ENCODE assay signal across 18 mouse cellular contexts in the genomic region with DNA sequence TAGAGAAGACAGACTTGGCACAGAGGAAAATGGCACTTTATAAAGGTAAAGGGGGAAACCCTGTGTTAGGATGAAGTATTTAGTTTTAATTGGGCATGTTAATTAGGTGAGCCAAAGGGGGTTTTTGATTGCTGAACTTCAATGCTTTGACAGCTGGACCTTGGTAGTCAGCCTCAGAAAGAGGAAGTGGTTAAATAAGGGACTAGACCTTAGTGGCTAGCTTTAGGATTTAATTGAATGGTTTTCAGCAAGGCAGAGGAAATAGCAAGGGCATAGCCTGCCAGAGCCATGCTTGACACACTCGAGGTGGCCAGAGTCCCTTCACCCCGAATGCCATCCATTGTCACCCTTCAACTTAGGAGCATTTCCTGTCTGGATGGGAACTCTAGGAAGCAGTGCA.
A peak's percentile ranks its signal among the peaks of the same experiment; 100 is the strongest.
DNase-seq lines count a peak whose midpoint lies in the region; ATAC-seq lines count a peak whose summit lies in the region.
"Had no signal": no experiment of that assay in that cellular context is flagged by ENCODE, and none has a peak within 500 bp of the region (broad histone marks: within the 10 kb centered on the region; RNA-seq: fewer than 3 reads in every experiment).

No protein-coding gene starts in this region.

- DNase-seq in heart, adult 11 months, result peak; percentile 66
- DNase-seq in heart, postnatal 4 days, result no peak
- DNase-seq in spleen, postnatal 36 days (ENCODE audit: low spot score in 2 of 2), result peak; percentile 20
- no peak for DNase-seq in spleen, postnatal 14 days (ENCODE audit: low spot score in 2 of 2)
- no peak for DNase-seq in thymus, postnatal 14 days
- DNase-seq in right cerebral cortex, adult 2 months (ENCODE audit: low spot score in 2 of 2), result no peak
- DNase-seq: adrenal gland, postnatal 36 days; cerebellum, adult 11-12 months; cerebellum, postnatal 14 days; forebrain, postnatal 0 days; gastrocnemius, postnatal 25 days; kidney, adult 8-10 months; kidney, postnatal 14 days; left cerebral cortex, postnatal 4 days; retina, postnatal 1 day; thymus, postnatal 25 days had no signal

- 0 out of 2 replicates have a peak, but pooled peaks have one; percentile 40 for ATAC-seq in megakaryocyte, adult 5-6 weeks (ENCODE audit: poor library complexity, severe bottlenecking)
- ATAC-seq: forebrain, postnatal 0 days; midbrain, embryonic 15.5 days had no signal

Comparison
In these comparisons a context has a peak if more than half of its experiments do, and no peak if none do; other contexts are left out.
1. DNase-seq: peak in heart, adult 11 months (single experiment) and spleen, postnatal 36 days (2 of 2); none in heart, postnatal 4 days (single experiment), spleen, postnatal 14 days (0 of 2), thymus, postnatal 14 days (single experiment) and right cerebral cortex, adult 2 months (0 of 2).